10 mouse cellular contexts compared by ENCODE assay signal in the genomic region with DNA sequence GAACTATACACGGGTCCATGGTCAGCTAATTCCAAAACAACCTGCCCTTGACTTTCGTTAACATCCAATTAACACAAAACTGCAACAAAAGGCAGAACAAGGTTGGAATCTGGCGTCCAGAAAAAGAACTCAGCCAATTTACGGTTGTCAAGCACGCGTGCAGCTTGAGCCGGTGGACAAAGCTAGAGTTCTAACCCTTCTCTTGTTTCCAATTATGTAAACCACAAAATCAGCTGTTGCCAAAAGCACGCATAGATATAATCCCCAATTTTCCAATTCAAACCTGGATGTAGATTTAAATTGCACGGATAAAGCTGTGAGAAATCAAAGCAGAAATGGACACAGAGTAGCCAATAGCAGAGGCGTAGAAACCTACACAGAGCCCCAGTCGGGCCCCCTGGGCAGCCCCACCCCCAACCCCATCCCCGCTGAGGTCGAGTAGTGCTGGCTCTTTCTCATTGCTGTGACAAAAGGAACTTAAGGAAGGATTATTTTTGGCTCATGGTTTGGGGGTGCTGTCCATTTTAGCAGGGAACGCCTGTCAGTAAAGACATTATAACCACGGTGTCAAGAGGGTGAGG.
DNase-seq lines count a peak whose midpoint lies in the region; ATAC-seq and TF ChIP-seq lines count a peak whose summit lies in the region.
"Had no signal": no experiment of that assay in that cellular context is flagged by ENCODE, and none has a peak within 500 bp of the region (broad histone marks: within the 10 kb centered on the region; RNA-seq: fewer than 3 reads in every experiment).

No protein-coding gene starts in this region.

- no peak for TF ChIP-seq EP300 in lung, postnatal 0 days (IDR thresholded peaks at IDR 0.05)

- no peaks in the 10 kb centered on the region for H3K36me3 ChIP-seq in heart, embryonic 12.5 days
- no peaks in the 10 kb centered on the region for H3K36me3 ChIP-seq in lung, postnatal 0 days (ENCODE audit: insufficient read depth, low read length)
- no peaks in the 10 kb centered on the region for H3K36me3 ChIP-seq in limb, embryonic 12.5 days
- no peaks in the 10 kb centered on the region for H3K36me3 ChIP-seq in intestine, postnatal 0 days (ENCODE audit: control insufficient read depth, insufficient read depth)

- H3K4me2 ChIP-seq in heart, embryonic 12.5 days = 0 out of 2 replicates have a peak overlapping the region, but pooled peaks have one; percentile 18
- H3K4me2 ChIP-seq in lung, postnatal 0 days (replicated peaks; ENCODE audit: low read depth, low read length) = peak overlapping the region; percentile 33
- H3K4me2 ChIP-seq in limb, embryonic 12.5 days = peak overlapping the region; percentile 34
- no peak overlapping the region for H3K4me2 ChIP-seq in intestine, postnatal 0 days (replicated peaks; ENCODE audit: low read depth)

- intact Hi-C loops in heart, postnatal 36 days (cut with DNase I) = no loop called here

- no peak overlapping the region for H3K4me3 ChIP-seq in heart, embryonic 12.5 days
- H3K4me3 ChIP-seq in lung, postnatal 0 days (ENCODE audit: low read depth, low read length) = no peak overlapping the region
- H3K4me3 ChIP-seq in limb, embryonic 12.5 days (replicated peaks) = no peak overlapping the region
- no peak overlapping the region for H3K4me3 ChIP-seq in intestine, postnatal 0 days (ENCODE audit: low read depth, low read length)

- peaks cover 5% of the 10 kb centered on the region; the same call in 1 of the 2 replicates for H3K9me3 ChIP-seq in heart, embryonic 12.5 days (replicated peaks)
- H3K9me3 ChIP-seq in lung, postnatal 0 days (ENCODE audit: low read length) = peaks cover 5% of the 10 kb centered on the region; the same call in 1 of the 2 replicates
- H3K9me3 ChIP-seq in limb, embryonic 12.5 days = peaks cover 12% of the 10 kb centered on the region
- H3K9me3 ChIP-seq in intestine, postnatal 0 days (ENCODE audit: control insufficient read depth) = 0 out of 2 replicates have a peak, but pooled peaks cover 6% of the 10 kb centered on the region

- no peak for DNase-seq in heart, postnatal 36 days
- no peak for DNase-seq in lung, postnatal 0 days (ENCODE audit: low spot score)
- no peak for DNase-seq in lung, postnatal 10 days
- DNase-seq in ovary, postnatal 36 days (ENCODE audit: low spot score) = no peak
- DNase-seq: kidney, adult 9 months; right cerebral cortex, postnatal 4 days had no signal

- no peaks in the 10 kb centered on the region for H3K27me3 ChIP-seq in heart, embryonic 12.5 days (replicated peaks)
- H3K27me3 ChIP-seq in lung, postnatal 0 days (replicated peaks; ENCODE audit: insufficient read depth, low read length) = no peaks in the 10 kb centered on the region
- peaks cover 5% of the 10 kb centered on the region; the same call in 1 of the 2 replicates for H3K27me3 ChIP-seq in limb, embryonic 12.5 days
- no peaks in the 10 kb centered on the region for H3K27me3 ChIP-seq in intestine, postnatal 0 days (replicated peaks; ENCODE audit: control insufficient read depth, insufficient read depth, low read length)

- 0 out of 2 replicates have a peak overlapping the region, but pooled peaks have one; percentile 69 for H3K27ac ChIP-seq in heart, embryonic 12.5 days (ENCODE audit: poor library complexity, severe bottlenecking)
- H3K27ac ChIP-seq in lung, postnatal 0 days (ENCODE audit: low read length) = no peak overlapping the region
- no peak overlapping the region for H3K27ac ChIP-seq in limb, embryonic 12.5 days
- H3K27ac ChIP-seq in intestine, postnatal 0 days (ENCODE audit: low read depth, low read length) = no peak overlapping the region

- 61% methylated on average over 15 of the region's 15 CpGs for WGBS in heart, embryonic 12.5 days
- WGBS in lung, postnatal 0 days = 49% methylated on average over 15 of the region's 15 CpGs
- WGBS in limb, embryonic 12.5 days = 38% methylated on average over 15 of the region's 15 CpGs
- WGBS in intestine, postnatal 0 days = 62% methylated on average over 15 of the region's 15 CpGs

- ATAC-seq in heart, embryonic 12.5 days (ENCODE audit: insufficient number of reproducible peaks, low FRiP score) = no peak
- ATAC-seq in lung, postnatal 0 days = no peak
- no peak for ATAC-seq in limb, embryonic 12.5 days (ENCODE audit: insufficient number of reproducible peaks, insufficient read depth, low FRiP score, low TSS enrichment, low read depth)
- no peak for ATAC-seq in intestine, postnatal 0 days
- ATAC-seq in erythroid progenitor cell, adult 5-6 weeks (replicated peaks; ENCODE audit: low FRiP score, poor library complexity, severe bottlenecking) = no peak

- no peak for TF ChIP-seq CTCF in lung, postnatal 0 days (IDR thresholded peaks at IDR 0.05)
- TF ChIP-seq CTCF in intestine, postnatal 0 days (IDR thresholded peaks at IDR 0.05; ENCODE audit: low read depth) = no peak

- H3K4me1 ChIP-seq in heart, embryonic 12.5 days (replicated peaks) = peaks cover 47% of the 10 kb centered on the region
- H3K4me1 ChIP-seq in lung, postnatal 0 days (ENCODE audit: insufficient read depth, low read depth, low read length) = no peaks in the 10 kb centered on the region; the same call in 1 of the 2 replicates
- peaks cover 36% of the 10 kb centered on the region for H3K4me1 ChIP-seq in limb, embryonic 12.5 days (replicated peaks)
- no peaks in the 10 kb centered on the region for H3K4me1 ChIP-seq in intestine, postnatal 0 days (replicated peaks; ENCODE audit: control insufficient read depth, insufficient read depth, low read length)

- H3K9ac ChIP-seq in heart, embryonic 12.5 days = no peak overlapping the region
- no peak overlapping the region for H3K9ac ChIP-seq in lung, postnatal 0 days (replicated peaks; ENCODE audit: low read depth)
- no peak overlapping the region for H3K9ac ChIP-seq in limb, embryonic 12.5 days (replicated peaks)
- H3K9ac ChIP-seq in intestine, postnatal 0 days (ENCODE audit: low read depth, low read length) = no peak overlapping the region
